Mouse (Mus musculus) bone marrow macrophage, adult 2 months (primary cell): ENCODE results near the gene Hipk1.

Source experiments
- CTCF ChIP-seq: IDR thresholded peaks from 2 replicates; pipeline ENCODE4 v1.5.1; 2012; ENCODE audit warnings: low read depth, mild to moderate bottlenecking, low read length, moderate library complexity
- POLR2A ChIP-seq: IDR thresholded peaks from 2 replicates; pipeline ENCODE4 v1.6.1; 2012; ENCODE audit warnings: mild to moderate bottlenecking, low read depth, low read length, borderline replicate concordance

DNA sequence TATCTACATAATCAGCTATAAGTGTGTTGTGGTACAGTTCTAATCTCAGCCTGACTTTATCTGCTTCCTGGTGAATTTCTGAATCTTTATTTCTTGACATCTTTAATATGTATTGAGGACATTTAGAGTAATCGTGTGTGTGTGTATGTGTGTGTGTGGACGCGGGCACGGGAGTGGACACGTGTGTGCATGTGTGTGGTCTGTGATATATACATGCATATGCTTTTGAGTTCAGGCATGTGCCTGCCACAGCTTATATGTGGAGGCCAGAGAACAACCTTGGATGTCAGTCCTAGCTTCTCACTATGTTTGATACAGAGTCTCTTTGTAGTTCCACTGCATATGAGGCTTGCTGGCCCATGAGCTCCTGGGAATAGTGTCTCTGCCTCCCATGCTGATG is 45.1 kb upstream of the Hipk1 start:
- no peak for TF ChIP-seq CTCF
- no peak for TF ChIP-seq POLR2A
